Mouse (Mus musculus) neural tube, embryonic 12.5 days (tissue): ENCODE data around the gene Ncbp2. TPM values are rescaled to one million over a fixed set of nuclear protein-coding genes. Genes with fewer than 3 reads are reported as not detected.

Experiments used
- ATAC-seq: fragments of 200-750 bp; cut with Nextera tagmentation; 2 replicates; pipeline ENCODE4 v1.8.0; 2017; ENCODE audit warnings: low read depth, mild to moderate bottlenecking, moderate TSS enrichment, moderate library complexity; ENCODE audit not compliant: low FRiP score
- H3K27ac ChIP-seq: fragments of 300-500 bp; sonication (generic); 2 replicates; pipeline ENCODE4 v1.5.1; 2016
- H3K27me3 ChIP-seq: fragments of 300-500 bp; sonication (generic); replicated peaks from 2 replicates; pipeline ENCODE4 v1.6.1; 2016; ENCODE audit warnings: mild to moderate bottlenecking
- H3K36me3 ChIP-seq: fragments of 300-500 bp; sonication (generic); 2 replicates; pipeline ENCODE4 v1.6.1; 2016; ENCODE audit warnings: mild to moderate bottlenecking
- H3K4me1 ChIP-seq: fragments of 300-500 bp; sonication (generic); 2 replicates; pipeline ENCODE4 v1.6.1; 2016
- H3K4me2 ChIP-seq: fragments of 300-500 bp; sonication (generic); replicated peaks from 2 replicates; pipeline ENCODE4 v1.6.1; 2016; ENCODE audit warnings: mild to moderate bottlenecking
- H3K4me3 ChIP-seq: fragments of 300-500 bp; sonication (generic); 2 replicates; pipeline ENCODE4 v1.5.1; 2016
- H3K9ac ChIP-seq: fragments of 300-500 bp; sonication (generic); 2 replicates; pipeline ENCODE4 v1.6.1; 2016; ENCODE audit warnings: mild to moderate bottlenecking
- H3K9me3 ChIP-seq: fragments of 300-500 bp; sonication (generic); 2 replicates; pipeline ENCODE4 v1.6.1; 2016; ENCODE audit warnings: mild to moderate bottlenecking
- WGBS: fragments of 180-500 bp; shearing (Covaris S2); methylation state at CpG from one replicate; pipeline ENCODE4 v1.1.7; 2016; 5-methylcytosine and 5-hydroxymethylcytosine counted together
- polyA plus RNA-seq: library from polyadenylated mRNA; unstranded; fragments of >200 nt; fragmentation: Nextera tagmentation; extraction: Ambion mirVana; gene quantifications from 2 replicates; pipeline ENCODE4 v1.2.1, GENCODE M21; 2016

Ncbp2 gene
- polyA plus RNA-seq, 1 experiment from 2014 or later = 124 TPM

- no peak overlapping the region for H3K9ac ChIP-seq
- H3K4me2 ChIP-seq = no peak overlapping the region
- WGBS = 85% methylated on average over 6 of the region's 6 CpGs
- H3K36me3 ChIP-seq = no peaks in the 10 kb centered on the region
- H3K27ac ChIP-seq = no peak overlapping the region
- no peaks in the 10 kb centered on the region for H3K27me3 ChIP-seq
- H3K9me3 ChIP-seq = no peaks in the 10 kb centered on the region
- no peak overlapping the region for H3K4me3 ChIP-seq
- ATAC-seq = no peak
- H3K4me1 ChIP-seq = no peaks in the 10 kb centered on the region
Measured at GRCm38 (mm10) chr16:31924368-31924767, 23.9 kb upstream of the Ncbp2 start.

GRCm38 (mm10) chr16:31926091-31926490 lies 22.2 kb upstream of the Ncbp2 start:
- H3K27me3 ChIP-seq = no peaks in the 10 kb centered on the region
- H3K4me1 ChIP-seq = no peaks in the 10 kb centered on the region
- H3K9ac ChIP-seq = no peak overlapping the region
- no peak overlapping the region for H3K4me2 ChIP-seq
- no peak for ATAC-seq
- H3K4me3 ChIP-seq = no peak overlapping the region
- no peaks in the 10 kb centered on the region for H3K36me3 ChIP-seq
- WGBS = 83% methylated on average over 6 of the region's 6 CpGs
- no peaks in the 10 kb centered on the region for H3K9me3 ChIP-seq
- no peak overlapping the region for H3K27ac ChIP-seq

- Histone ChIP-seq H3K4me3 (no peak overlapping the region), H3K4me1 (no peaks in the 10 kb centered on the region), H3K9ac (no peak overlapping the region), H3K27ac (no peak overlapping the region), H3K27me3 (no peaks in the 10 kb centered on the region), H3K4me2 (no peak overlapping the region), H3K36me3 (no peaks in the 10 kb centered on the region), H3K9me3 (no peaks in the 10 kb centered on the region)
- 83% methylated on average over 13 of the region's 13 CpGs for whole genome bisulfite sequencing
- ATAC-seq = no peak
Measured at GRCm38 (mm10) chr16:31926547-31927182, 21.6 kb upstream of the Ncbp2 start.

GRCm38 (mm10) chr16:31927412-31927811 lies 20.9 kb upstream of the Ncbp2 start:
- Histone ChIP-seq H3K36me3 (no peaks in the 10 kb centered on the region), H3K9me3 (no peaks in the 10 kb centered on the region), H3K9ac (no peak overlapping the region), H3K27me3 (no peaks in the 10 kb centered on the region), H3K27ac (no peak overlapping the region), H3K4me3 (no peak overlapping the region), H3K4me1 (no peaks in the 10 kb centered on the region), H3K4me2 (no peak overlapping the region)
- WGBS = 84% methylated on average over 5 of the region's 5 CpGs
- no peak for ATAC-seq

- no peak overlapping the region for H3K9ac ChIP-seq
- no peaks in the 10 kb centered on the region for H3K9me3 ChIP-seq
- ATAC-seq = no peak
- no peaks in the 10 kb centered on the region for H3K36me3 ChIP-seq
- no peak overlapping the region for H3K27ac ChIP-seq
- peaks cover 27% of the 10 kb centered on the region for H3K4me1 ChIP-seq
- H3K27me3 ChIP-seq = peaks cover 10% of the 10 kb centered on the region
- H3K4me3 ChIP-seq = no peak overlapping the region
- 59% methylated on average over 17 of the region's 17 CpGs for WGBS
- no peak overlapping the region; the same call in 1 of the 2 replicates for H3K4me2 ChIP-seq
Measured at GRCm38 (mm10) chr16:31931330-31931729, 17.0 kb upstream of the Ncbp2 start.

- 32% methylated on average over 5 of the region's 5 CpGs for WGBS
- ATAC-seq = no peak
- Histone ChIP-seq H3K4me2 (0 out of 2 replicates have a peak overlapping the region, but pooled peaks have one; percentile 66), H3K4me3 (no peak overlapping the region), H3K27ac (0 out of 2 replicates have a peak overlapping the region, but pooled peaks have one; percentile 13), H3K4me1 (peaks cover 27% of the 10 kb centered on the region), H3K27me3 (peaks cover 13% of the 10 kb centered on the region), H3K9ac (no peak overlapping the region), H3K9me3 (no peaks in the 10 kb centered on the region), H3K36me3 (no peaks in the 10 kb centered on the region)
Measured at GRCm38 (mm10) chr16:31932255-31932654, 16.1 kb upstream of the Ncbp2 start.

- peak overlapping the region; percentile 43 for H3K4me3 ChIP-seq
- peak; percentile 96 for ATAC-seq
- H3K36me3 ChIP-seq = no peaks in the 10 kb centered on the region
- H3K27ac ChIP-seq = peak overlapping the region; percentile 86
- H3K9me3 ChIP-seq = no peaks in the 10 kb centered on the region
- H3K4me1 ChIP-seq = peaks cover 27% of the 10 kb centered on the region
- H3K27me3 ChIP-seq = peaks cover 13% of the 10 kb centered on the region
- peak overlapping the region; percentile 66 for H3K4me2 ChIP-seq
- under 1% methylated on average over 50 of the region's 50 CpGs for WGBS
- peak overlapping the region; percentile 66 for H3K9ac ChIP-seq
Measured at GRCm38 (mm10) chr16:31932840-31933697, 15.2 kb upstream of the Ncbp2 start.

- peak; percentile 35; the same call in 1 of the 2 replicates for ATAC-seq
- peaks cover 13% of the 10 kb centered on the region for H3K27me3 ChIP-seq
- H3K4me3 ChIP-seq = peak within 1 kb of the TSS; percentile 43
- H3K4me1 ChIP-seq = peaks cover 27% of the 10 kb centered on the region
- H3K36me3 ChIP-seq = no peaks in the 10 kb centered on the region
- no peaks in the 10 kb centered on the region for H3K9me3 ChIP-seq
- H3K27ac ChIP-seq = peak within 1 kb of the TSS; percentile 86
- H3K4me2 ChIP-seq = peak within 1 kb of the TSS; percentile 66
- 5% methylated on average over 42 of the region's 42 CpGs for WGBS
- H3K9ac ChIP-seq = peak within 1 kb of the TSS; percentile 66
Measured at GRCm38 (mm10) chr16:31933751-31934549, 14.4 kb upstream of the Ncbp2 start, which contains the start of gene Pigz. TSS of gene Pigz (plus strand) at chr16:31933851.

- H3K27ac ChIP-seq = no peak overlapping the region
- 15% methylated on average over 13 of the region's 13 CpGs for WGBS
- ATAC-seq = no peak
- H3K36me3 ChIP-seq = no peaks in the 10 kb centered on the region
- H3K4me1 ChIP-seq = peaks cover 27% of the 10 kb centered on the region
- peak overlapping the region; percentile 66 for H3K4me2 ChIP-seq
- H3K9me3 ChIP-seq = no peaks in the 10 kb centered on the region
- peak overlapping the region; percentile 25; the same call in 1 of the 2 replicates for H3K4me3 ChIP-seq
- H3K9ac ChIP-seq = peak overlapping the region; percentile 66; the same call in 1 of the 2 replicates
- H3K27me3 ChIP-seq = peaks cover 13% of the 10 kb centered on the region
Measured at GRCm38 (mm10) chr16:31934550-31935010, 13.7 kb upstream of the Ncbp2 start.

- Histone ChIP-seq H3K4me1 (peaks cover 27% of the 10 kb centered on the region), H3K9me3 (no peaks in the 10 kb centered on the region), H3K27me3 (peaks cover 13% of the 10 kb centered on the region), H3K27ac (no peak overlapping the region), H3K4me2 (peak overlapping the region; percentile 66), H3K36me3 (no peaks in the 10 kb centered on the region), H3K9ac (peak overlapping the region; percentile 47; the same call in 1 of the 2 replicates), H3K4me3 (peak overlapping the region; percentile 25)
- 0 out of 2 replicates have a peak, but pooled peaks have one; percentile 1 for ATAC-seq
- WGBS = 6% methylated on average over 36 of the region's 36 CpGs
Measured at GRCm38 (mm10) chr16:31935091-31935979, 13.0 kb upstream of the Ncbp2 start.

- Histone ChIP-seq H3K36me3 (no peaks in the 10 kb centered on the region), H3K9ac (no peak overlapping the region), H3K27me3 (peaks cover 13% of the 10 kb centered on the region), H3K9me3 (no peaks in the 10 kb centered on the region), H3K4me2 (no peak overlapping the region), H3K4me3 (no peak overlapping the region), H3K27ac (no peak overlapping the region), H3K4me1 (peaks cover 27% of the 10 kb centered on the region)
- no peak for ATAC-seq
- WGBS = 85% methylated on average over 4 of the region's 4 CpGs
Measured at GRCm38 (mm10) chr16:31936568-31936967, 11.7 kb upstream of the Ncbp2 start.
